Mouse (Mus musculus) testis, adult 2 months (tissue): ENCODE results near the gene Neurl1a. TPM values are rescaled to one million over a fixed set of nuclear protein-coding genes. Genes with fewer than 3 reads are reported as not detected.

ENCODE experiments used
- H3K27ac ChIP-seq: fragments of 200-500 bp; 2 replicates; pipeline ENCODE4 v1.5.1; 2012; ENCODE audit warnings: low read depth, low read length; ENCODE audit not compliant: control insufficient read depth, insufficient read depth
- H3K27me3 ChIP-seq: fragments of 200-500 bp; 2 replicates; pipeline ENCODE4 v1.6.1; 2012; ENCODE audit warnings: mild to moderate bottlenecking, low read length, moderate library complexity; ENCODE audit not compliant: control insufficient read depth, insufficient read depth
- H3K36me3 ChIP-seq: fragments of 200-500 bp; 2 replicates; pipeline ENCODE4 v1.6.1; 2012; ENCODE audit warnings: mild to moderate bottlenecking, low read length; ENCODE audit not compliant: control insufficient read depth, insufficient read depth
- H3K4me1 ChIP-seq: fragments of 200-500 bp; 2 replicates; pipeline ENCODE4 v1.6.1; 2012; ENCODE audit warnings: low read length; ENCODE audit not compliant: control insufficient read depth, insufficient read depth
- H3K4me3 ChIP-seq: fragments of 200-500 bp; 2 replicates; pipeline ENCODE4 v1.5.1; 2012; ENCODE audit warnings: low read depth, mild to moderate bottlenecking, low read length, moderate library complexity, mixed read lengths; ENCODE audit not compliant: control insufficient read depth
- CTCF ChIP-seq: fragments of 200-500 bp; IDR thresholded peaks from 2 replicates; pipeline ENCODE4 v1.5.1; 2012; ENCODE audit warnings: low read depth, mild to moderate bottlenecking, inconsistent platforms, low read length, moderate library complexity; ENCODE audit not compliant: control insufficient read depth, insufficient read depth, insufficient replicate concordance
- POLR2A ChIP-seq: fragments of 200-500 bp; IDR thresholded peaks from 2 replicates; pipeline ENCODE4 v1.6.1; 2012; ENCODE audit warnings: low read depth, mild to moderate bottlenecking, inconsistent platforms, low read length, moderate library complexity; ENCODE audit not compliant: control insufficient read depth
- polyA plus RNA-seq: library from polyadenylated mRNA; depleted of rRNA; stranded (reverse); fragments of >200 nt; gene quantifications from 2 replicates; pipeline ENCODE4 v1.2.3, GENCODE M21; 2012

Gene Neurl1a
- polyA plus RNA-seq, 1 experiment, result 37.0 TPM

DNA sequence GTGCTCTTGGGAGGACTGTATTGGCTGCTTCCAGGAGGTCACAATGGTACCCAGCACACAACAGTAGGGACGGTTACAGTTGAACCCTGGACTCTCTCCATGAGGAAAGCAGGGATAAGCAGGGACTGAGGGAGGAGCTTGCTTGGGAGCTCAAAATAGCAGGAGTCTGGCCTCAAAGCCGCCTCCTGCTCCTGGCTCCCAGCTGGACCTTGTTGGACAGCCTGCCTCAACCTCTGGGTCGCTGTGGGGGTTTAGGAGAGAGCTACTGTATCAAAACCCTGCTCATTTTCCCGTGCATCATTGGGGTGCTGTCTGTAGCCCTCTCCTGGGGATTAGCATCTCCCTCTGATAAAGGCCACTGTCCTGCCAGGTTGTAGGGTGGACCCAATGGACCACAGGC is 100.8 kb downstream of the Neurl1a start:
- no peaks in the 10 kb centered on the region for H3K36me3 ChIP-seq
- H3K27ac ChIP-seq, result peak overlapping the region; percentile 46; the same call in 1 of the 2 replicates
- no peaks in the 10 kb centered on the region for H3K27me3 ChIP-seq
- H3K4me3 ChIP-seq, result no peak overlapping the region
- peaks cover 4% of the 10 kb centered on the region for H3K4me1 ChIP-seq
- TF ChIP-seq POLR2A, result no peak
- TF ChIP-seq CTCF, result no peak

DNA sequence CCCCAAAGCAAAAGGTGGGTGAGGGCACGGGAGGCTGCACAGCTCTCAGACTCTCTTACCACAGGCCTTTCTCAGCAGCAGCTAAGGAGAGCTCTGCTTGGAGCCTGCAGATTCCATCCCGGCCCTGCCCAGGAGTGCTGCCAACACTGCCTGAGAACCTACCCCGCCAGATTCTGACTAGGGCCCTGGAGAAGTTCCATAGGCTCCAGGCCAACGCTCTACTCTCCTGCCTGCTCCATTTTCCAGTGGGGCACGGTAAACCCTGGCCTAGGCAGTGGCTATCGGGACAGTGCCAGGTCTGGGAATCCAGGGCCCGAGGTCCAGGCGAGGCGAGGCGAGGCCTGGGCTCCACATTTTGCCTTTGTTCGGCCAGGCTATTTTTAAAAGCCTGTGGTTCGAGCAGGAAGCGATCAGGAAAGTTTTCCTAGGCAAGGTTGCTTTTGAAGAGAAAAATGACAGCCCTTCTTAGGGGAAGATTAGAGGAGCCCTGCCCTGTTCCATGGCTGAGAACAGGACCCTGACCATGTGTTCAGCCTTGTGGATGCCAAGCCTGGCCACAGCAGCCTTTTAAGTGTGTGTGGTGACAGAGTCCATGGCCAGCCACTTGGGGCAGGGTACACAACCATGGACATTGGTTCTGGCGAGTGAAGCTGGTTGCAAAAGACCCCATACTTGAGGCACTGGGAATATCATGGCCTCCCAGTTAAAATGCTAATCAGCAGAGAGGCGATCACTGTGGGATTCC is 101.3 kb downstream of the Neurl1a start:
- no peaks in the 10 kb centered on the region for H3K27me3 ChIP-seq
- H3K36me3 ChIP-seq, result no peaks in the 10 kb centered on the region
- TF ChIP-seq CTCF (no peak), POLR2A (no peak)
- peak overlapping the region; percentile 46; the same call in 1 of the 2 replicates for H3K27ac ChIP-seq
- no peak overlapping the region for H3K4me3 ChIP-seq
- peaks cover 4% of the 10 kb centered on the region for H3K4me1 ChIP-seq

DNA sequence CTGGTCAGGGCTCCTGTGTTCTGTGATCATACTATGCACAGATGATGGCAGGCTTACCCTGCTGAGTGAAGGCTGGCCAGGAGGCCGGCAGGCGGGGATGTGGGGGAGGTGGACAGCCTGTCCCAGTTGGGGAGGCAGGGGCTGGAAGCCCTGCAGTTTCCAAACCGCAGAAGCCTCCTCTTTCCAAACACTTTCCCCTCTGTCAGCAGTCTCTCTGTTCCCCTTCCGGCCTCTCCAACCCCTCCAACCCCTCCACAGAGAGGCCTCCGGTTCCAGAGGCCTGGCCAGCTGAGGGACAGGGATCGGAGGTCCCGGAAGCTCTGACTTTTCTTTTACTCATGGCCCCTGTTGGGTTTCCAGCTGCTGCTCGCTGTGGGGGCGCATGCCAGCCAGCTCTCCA is 102.3 kb downstream of the Neurl1a start:
- H3K36me3 ChIP-seq, result no peaks in the 10 kb centered on the region
- no peak overlapping the region for H3K4me3 ChIP-seq
- no peak overlapping the region for H3K27ac ChIP-seq
- no peaks in the 10 kb centered on the region for H3K27me3 ChIP-seq
- TF ChIP-seq CTCF, result no peak
- TF ChIP-seq POLR2A, result no peak
- H3K4me1 ChIP-seq, result peaks cover 4% of the 10 kb centered on the region

DNA sequence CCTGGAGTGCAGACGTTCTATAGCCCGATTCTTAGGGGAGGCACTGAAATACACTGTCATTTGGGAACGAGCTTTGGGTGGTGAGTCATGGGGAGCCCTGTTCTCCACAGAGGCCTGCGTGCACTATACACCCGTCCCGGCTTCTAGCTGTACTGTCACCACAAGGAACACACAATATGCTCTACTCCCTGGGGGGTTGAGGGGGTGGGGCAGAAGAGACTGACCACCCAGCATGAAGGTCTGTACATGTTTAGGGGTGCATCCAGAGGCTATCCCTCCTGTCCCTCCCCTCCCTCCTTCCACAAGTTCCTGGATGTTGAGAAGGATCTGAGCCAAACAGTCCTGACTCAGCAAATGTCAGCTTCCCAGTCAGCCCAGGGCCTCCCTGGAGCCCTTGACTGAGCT is 103.4 kb downstream of the Neurl1a start:
- Histone ChIP-seq H3K36me3 (no peaks in the 10 kb centered on the region), H3K27ac (no peak overlapping the region), H3K4me3 (no peak overlapping the region), H3K27me3 (no peaks in the 10 kb centered on the region), H3K4me1 (peaks cover 4% of the 10 kb centered on the region)
- no peak for TF ChIP-seq CTCF
- no peak for TF ChIP-seq POLR2A

DNA sequence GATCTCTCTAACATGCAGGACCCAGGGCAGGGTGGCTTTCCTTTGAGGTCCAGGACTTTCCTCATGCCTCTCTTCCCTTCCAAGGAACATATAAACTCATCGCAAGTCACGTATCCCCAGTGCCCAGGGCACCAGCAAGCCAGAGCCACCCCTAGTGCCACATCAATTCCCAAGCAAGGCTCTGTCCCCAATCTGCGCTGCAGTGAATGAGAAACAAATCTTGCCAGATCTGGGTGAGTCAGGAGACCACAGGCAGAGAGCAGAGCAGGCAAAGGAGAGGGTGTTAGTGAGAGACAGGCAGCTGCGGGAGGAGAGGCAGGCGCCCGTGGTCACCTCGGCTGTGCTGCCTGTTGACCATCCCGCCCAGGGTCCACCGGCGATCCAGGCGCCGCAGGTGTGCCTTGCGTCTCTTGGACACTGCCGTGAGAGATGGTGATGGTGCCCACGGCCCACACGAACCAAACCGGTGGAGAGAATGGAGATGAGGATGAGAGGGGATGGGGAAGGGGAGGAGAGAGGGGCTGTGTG is 104.1 kb downstream of the Neurl1a start:
- peaks cover 4% of the 10 kb centered on the region for H3K4me1 ChIP-seq
- no peak overlapping the region for H3K4me3 ChIP-seq
- no peak overlapping the region for H3K27ac ChIP-seq
- H3K27me3 ChIP-seq, result no peaks in the 10 kb centered on the region
- TF ChIP-seq POLR2A (no peak), CTCF (no peak)
- no peaks in the 10 kb centered on the region for H3K36me3 ChIP-seq

DNA sequence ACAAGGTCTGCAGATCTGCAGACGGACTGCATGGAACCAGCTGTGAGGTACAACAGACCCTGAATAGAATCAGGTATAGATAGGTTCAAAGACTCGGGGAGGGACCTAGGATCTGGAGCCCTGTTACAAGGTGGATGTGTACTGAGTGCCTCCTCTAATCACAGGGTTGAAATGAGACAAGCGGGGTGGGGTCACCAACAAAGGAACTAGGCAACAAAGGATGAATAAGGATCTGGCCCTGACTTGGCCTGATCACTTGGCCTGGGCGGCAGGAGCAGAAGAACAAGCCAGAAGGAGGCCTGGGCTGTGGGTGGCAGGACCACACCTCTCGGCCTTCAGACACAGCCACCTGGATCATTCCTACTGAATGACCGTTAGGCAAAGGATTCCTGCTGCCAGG is 107.0 kb downstream of the Neurl1a start:
- Histone ChIP-seq H3K27ac (no peak overlapping the region), H3K4me1 (no peaks in the 10 kb centered on the region)

DNA sequence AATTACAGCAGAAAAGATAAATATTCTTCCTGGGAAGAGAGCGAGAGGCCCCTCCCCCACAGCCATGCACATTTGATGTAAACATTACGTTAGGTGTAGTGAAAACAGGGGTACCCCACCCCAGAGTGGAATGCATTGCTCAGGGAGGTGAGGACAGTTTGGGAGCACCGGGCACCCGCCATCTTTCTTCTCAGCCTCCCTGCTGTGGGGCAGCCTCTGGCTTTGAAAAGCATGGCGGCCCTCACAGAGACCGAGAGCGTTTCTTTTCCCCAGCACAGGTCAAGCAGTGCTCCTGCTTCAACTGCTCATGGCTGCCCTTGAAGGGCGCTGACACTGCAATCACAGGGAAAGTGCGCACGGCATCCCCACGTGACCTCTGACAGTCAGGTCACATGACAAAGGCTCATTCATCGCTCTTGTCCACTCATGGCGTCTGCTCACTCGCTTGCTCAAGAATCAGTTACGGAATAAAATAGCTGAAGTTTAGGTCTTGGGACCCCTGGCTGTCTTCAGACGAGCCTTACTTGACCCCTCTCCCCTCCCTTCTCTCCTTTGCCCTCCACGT is 108.3 kb downstream of the Neurl1a start:
- Histone ChIP-seq H3K27ac (no peak overlapping the region), H3K27me3 (no peaks in the 10 kb centered on the region), H3K4me1 (no peaks in the 10 kb centered on the region), H3K36me3 (no peaks in the 10 kb centered on the region), H3K4me3 (no peak overlapping the region)
- TF ChIP-seq POLR2A, result no peak
- TF ChIP-seq CTCF, result no peak

More for the DNA sequence above, 107.0 kb downstream of the Neurl1a start:
- Histone ChIP-seq H3K36me3 (no peaks in the 10 kb centered on the region), H3K27me3 (no peaks in the 10 kb centered on the region), H3K4me3 (no peak overlapping the region)
- TF ChIP-seq CTCF (no peak), POLR2A (no peak)
